Mouse (Mus musculus) hindbrain, postnatal 0 days (tissue): ENCODE measurements around the gene C1qtnf4. TPM values are rescaled to one million over a fixed set of nuclear protein-coding genes. Genes with fewer than 3 reads are reported as not detected.

ENCODE experiments used
- ATAC-seq: fragments of 200-750 bp; cut with Nextera tagmentation; 2 replicates; pipeline ENCODE4 v1.8.0; 2017; ENCODE audit warnings: mild to moderate bottlenecking, moderate TSS enrichment, moderate library complexity
- DNase-seq: peaks from one replicate; pipeline ENCODE4 v3.0.0-alpha.2; 2015; ENCODE audit warnings: low spot score
- H3K27ac ChIP-seq: fragments of 300-500 bp; sonication (generic); 2 replicates; pipeline ENCODE4 v1.5.1; 2014; ENCODE audit warnings: mild to moderate bottlenecking
- H3K27me3 ChIP-seq: fragments of 300-500 bp; sonication (generic); 2 replicates; pipeline ENCODE4 v1.6.1; 2014; ENCODE audit warnings: low read length, mixed read lengths; ENCODE audit not compliant: insufficient read depth
- H3K36me3 ChIP-seq: fragments of 300-500 bp; sonication (generic); 2 replicates; pipeline ENCODE4 v1.6.1; 2014; ENCODE audit warnings: low read length, mixed read lengths; ENCODE audit not compliant: insufficient read depth
- H3K4me1 ChIP-seq: fragments of 300-500 bp; sonication (generic); 2 replicates; pipeline ENCODE4 v1.6.1; 2014; ENCODE audit warnings: antibody characterized with exemption, low read length, mixed read lengths; ENCODE audit not compliant: insufficient read depth
- H3K4me2 ChIP-seq: fragments of 300-500 bp; sonication (generic); 2 replicates; pipeline ENCODE4 v1.6.1; 2014; ENCODE audit warnings: low read depth, mild to moderate bottlenecking, low read length, moderate library complexity, mixed read lengths
- H3K4me3 ChIP-seq: fragments of 300-500 bp; sonication (generic); 2 replicates; pipeline ENCODE4 v1.5.1; 2014; ENCODE audit warnings: low read length
- H3K9ac ChIP-seq: fragments of 300-500 bp; sonication (generic); replicated peaks from 2 replicates; pipeline ENCODE4 v1.6.1; 2014; ENCODE audit warnings: mild to moderate bottlenecking, low read length, moderate library complexity, mixed read lengths
- H3K9me3 ChIP-seq: fragments of 300-500 bp; sonication (generic); 2 replicates; pipeline ENCODE4 v1.6.1; 2016; ENCODE audit warnings: low read length, mixed read lengths
- CTCF ChIP-seq: IDR thresholded peaks from 2 replicates; pipeline ENCODE4 v1.5.1; 2016; ENCODE audit warnings: antibody characterized with exemption, control low read depth, low read depth
- WGBS: fragments of 180-500 bp; shearing (Covaris S2); extraction: QIAGEN DNeasy Blood & Tissue Kit; methylation state at CpG from one replicate; pipeline ENCODE4 v1.1.7; 2014; 5-methylcytosine and 5-hydroxymethylcytosine counted together
- polyA plus RNA-seq: library from polyadenylated mRNA; unstranded; fragments of >200 nt; fragmentation: Nextera tagmentation; extraction: Ambion mirVana; gene quantifications from 2 replicates; pipeline ENCODE4 v1.2.1, GENCODE M21; 2015
- total RNA-seq: library from RNA; depleted of rRNA; stranded (reverse); fragments of >200 nt; gene quantifications from 2 replicates; pipeline ENCODE4 v1.2.3, GENCODE M21; 2014

Gene C1qtnf4
- total and polyA plus RNA-seq, 2 experiments from 2014 or later, result 228 to 552 TPM

DNA sequence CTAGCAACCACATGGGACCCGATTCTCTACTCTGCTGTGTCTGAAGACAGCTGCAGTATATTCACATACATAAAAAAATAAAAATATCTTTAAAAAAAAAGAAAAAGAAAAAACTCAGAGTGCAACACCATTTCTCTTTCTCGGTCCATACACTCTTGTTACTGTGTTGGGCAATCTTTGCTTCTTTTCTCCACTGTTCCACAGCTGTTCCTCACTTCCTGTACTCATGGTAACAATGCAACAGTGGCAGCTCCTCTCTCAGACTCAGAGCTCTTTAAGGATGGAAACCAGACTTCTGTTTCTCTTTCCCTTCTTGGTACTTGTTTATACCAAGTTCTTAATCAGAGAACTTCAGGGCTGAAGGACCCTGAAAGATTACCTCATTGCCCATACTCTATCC is 17.7 kb downstream of the C1qtnf4 start:
- peaks cover 13% of the 10 kb centered on the region for H3K36me3 ChIP-seq
- no peak for ATAC-seq

DNA sequence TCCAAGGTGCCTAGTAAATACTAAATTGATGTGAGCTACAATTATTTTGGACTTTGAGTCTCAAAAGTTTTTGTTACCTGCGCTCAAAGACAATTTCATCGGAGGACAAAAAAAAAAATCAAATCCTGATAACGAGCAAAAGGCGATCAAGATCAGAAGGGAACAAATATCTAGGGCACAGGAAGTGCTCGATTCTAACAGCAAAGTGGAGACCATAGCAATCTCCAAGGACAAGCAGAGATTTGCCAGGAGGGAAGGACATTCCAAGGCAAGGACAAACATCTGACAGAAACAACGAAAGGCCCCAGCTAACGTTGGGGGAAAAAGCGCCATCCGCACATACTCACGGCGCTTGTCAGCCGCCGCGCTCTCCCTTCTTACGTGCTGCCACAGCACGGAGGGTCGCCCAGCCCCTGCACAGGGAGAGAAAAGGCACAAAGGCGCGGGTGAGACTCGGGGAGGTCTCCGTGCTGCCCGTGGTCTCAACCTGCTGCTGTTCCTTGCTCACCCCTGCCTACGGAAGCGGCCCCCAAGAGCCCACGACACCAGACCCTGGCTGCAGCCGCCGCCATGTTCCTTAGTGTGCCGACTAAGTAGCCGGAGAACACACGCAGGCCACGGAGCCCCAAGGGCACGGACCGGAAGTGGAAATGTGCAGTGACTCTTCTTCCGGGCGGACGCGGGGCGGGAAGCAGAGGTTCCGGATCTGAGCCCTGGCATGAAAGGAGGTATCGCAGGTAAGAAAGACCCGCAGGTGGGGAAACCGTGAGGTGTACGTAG is 18.6 kb downstream of the C1qtnf4 start, which contains the start of the genes Kbtbd4 and Ndufs3:
Gene Kbtbd4 (plus strand): TSS at position 665 of the 780 bp plus-strand sequence.
Gene Ndufs3 (minus strand): TSS at position 752 of the 780 bp plus-strand sequence.
- ATAC-seq, result peak; percentile 95
- TF ChIP-seq CTCF, result 0 out of 2 replicates have a peak, but pooled peaks have one; percentile 2
- peak; percentile 96 for DNase-seq
- WGBS, result under 1% methylated on average over 42 of the region's 43 CpGs
- peaks cover 14% of the 10 kb centered on the region; the same call in 1 of the 2 replicates for H3K4me1 ChIP-seq
- H3K4me2 ChIP-seq, result peak within 1 kb of the TSS; percentile 74
- no peaks in the 10 kb centered on the region for H3K27me3 ChIP-seq
- peak within 1 kb of the TSS; percentile 97 for H3K27ac ChIP-seq
- H3K9ac ChIP-seq, result peak within 1 kb of the TSS; percentile 87
- H3K36me3 ChIP-seq, result peaks cover 13% of the 10 kb centered on the region
- no peaks in the 10 kb centered on the region for H3K9me3 ChIP-seq
- peak within 1 kb of the TSS; percentile 80 for H3K4me3 ChIP-seq

More for the DNA sequence above, 17.7 kb downstream of the C1qtnf4 start:
- WGBS, result 91% methylated on average over 2 of the region's 2 CpGs
- Histone ChIP-seq H3K9me3 (no peaks in the 10 kb centered on the region), H3K4me2 (peak overlapping the region; percentile 74), H3K4me3 (peak overlapping the region; percentile 80), H3K27ac (peak overlapping the region; percentile 97; the same call in 1 of the 2 replicates), H3K9ac (peak overlapping the region; percentile 87), H3K27me3 (no peaks in the 10 kb centered on the region), H3K4me1 (peaks cover 14% of the 10 kb centered on the region; the same call in 1 of the 2 replicates)
- TF ChIP-seq CTCF, result no peak
- no peak for DNase-seq

DNA sequence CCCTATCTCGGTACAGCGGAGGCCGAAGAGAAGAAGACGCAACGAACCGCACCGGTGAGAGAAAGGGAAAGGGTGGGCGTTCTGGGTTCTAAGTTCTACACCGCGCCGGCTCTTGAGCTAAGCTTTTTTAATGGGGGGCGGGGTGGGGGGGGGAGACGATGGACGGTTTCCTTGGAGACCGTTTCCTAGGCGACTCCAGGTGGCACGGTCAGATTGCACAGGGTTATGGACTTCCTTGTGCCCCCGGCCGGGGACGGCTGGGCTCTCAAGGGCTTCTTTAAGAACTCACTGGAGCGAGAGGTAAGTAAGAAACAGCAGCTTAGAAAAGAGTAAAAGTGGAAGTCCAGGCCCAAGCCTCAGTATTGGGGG is 19.2 kb downstream of the C1qtnf4 start:
- Histone ChIP-seq H3K4me2 (peak overlapping the region; percentile 74), H3K27me3 (no peaks in the 10 kb centered on the region), H3K27ac (peak overlapping the region; percentile 97), H3K9me3 (no peaks in the 10 kb centered on the region), H3K4me1 (peaks cover 14% of the 10 kb centered on the region; the same call in 1 of the 2 replicates), H3K36me3 (peaks cover 19% of the 10 kb centered on the region), H3K9ac (peak overlapping the region; percentile 87), H3K4me3 (peak overlapping the region; percentile 80)
- no peak for TF ChIP-seq CTCF
- DNase-seq (peak; percentile 54), ATAC-seq (peak; percentile 84)
- WGBS, result under 1% methylated on average over 21 of the region's 21 CpGs

DNA sequence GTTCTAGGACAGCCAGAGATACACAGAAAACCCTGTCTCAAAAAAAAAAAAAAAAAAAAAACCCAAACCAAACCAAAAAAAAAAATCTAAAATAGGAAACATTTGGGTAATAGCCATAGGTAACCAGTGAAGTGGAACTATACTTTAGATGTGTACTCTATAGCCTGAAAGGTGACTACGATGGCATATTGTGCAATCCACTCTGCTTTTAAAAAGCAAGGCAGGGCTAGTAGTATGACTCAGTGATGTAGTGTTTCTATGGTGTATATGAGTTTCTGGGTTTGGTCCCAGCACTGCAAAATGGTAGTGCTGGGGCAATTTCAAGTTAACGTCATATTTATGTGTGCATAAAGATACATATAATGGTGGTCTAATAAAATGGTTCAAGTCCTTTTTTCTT is 21.1 kb downstream of the C1qtnf4 start:
- WGBS, result 98% methylated on average over 2 of the region's 2 CpGs
- H3K36me3 ChIP-seq, result peaks cover 32% of the 10 kb centered on the region

DNA sequence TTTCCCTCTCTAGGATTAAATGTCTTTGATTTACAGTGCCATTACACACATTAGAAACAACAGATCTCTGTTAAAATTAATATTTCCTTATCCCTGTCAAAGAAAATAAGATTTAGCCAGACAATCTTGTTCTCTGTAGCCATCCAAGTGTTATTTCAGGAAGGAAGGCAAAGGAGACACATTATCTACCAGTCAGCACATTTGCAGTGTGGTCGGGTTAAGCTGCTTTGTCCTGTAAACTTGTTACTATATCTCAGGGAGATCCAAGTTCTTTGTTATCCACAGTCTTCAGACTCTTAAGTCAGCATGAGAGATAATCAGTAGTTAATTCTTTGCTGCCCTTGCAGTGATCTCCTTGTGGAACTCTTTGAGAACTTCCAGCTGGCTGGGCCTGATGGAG is 25.2 kb downstream of the C1qtnf4 start:
- no peak overlapping the region for H3K4me3 ChIP-seq
- no peak for DNase-seq
- no peaks in the 10 kb centered on the region for H3K27me3 ChIP-seq
- WGBS, result 86% methylated on average over 1 of the region's 1 CpGs
- no peak overlapping the region for H3K4me2 ChIP-seq
- H3K9ac ChIP-seq, result no peak overlapping the region
- H3K4me1 ChIP-seq, result no peaks in the 10 kb centered on the region
- ATAC-seq, result no peak
- H3K36me3 ChIP-seq, result peaks cover 38% of the 10 kb centered on the region
- no peaks in the 10 kb centered on the region for H3K9me3 ChIP-seq
- no peak for TF ChIP-seq CTCF
- H3K27ac ChIP-seq, result no peak overlapping the region

More for the DNA sequence above, 21.1 kb downstream of the C1qtnf4 start:
- peaks cover 14% of the 10 kb centered on the region; the same call in 1 of the 2 replicates for H3K4me1 ChIP-seq
- no peak overlapping the region for H3K4me2 ChIP-seq
- H3K27me3 ChIP-seq, result no peaks in the 10 kb centered on the region
- DNase-seq (no peak), ATAC-seq (no peak)
- H3K27ac ChIP-seq, result no peak overlapping the region
- no peaks in the 10 kb centered on the region for H3K9me3 ChIP-seq
- H3K4me3 ChIP-seq, result no peak overlapping the region
- TF ChIP-seq CTCF, result no peak
- H3K9ac ChIP-seq, result no peak overlapping the region

DNA sequence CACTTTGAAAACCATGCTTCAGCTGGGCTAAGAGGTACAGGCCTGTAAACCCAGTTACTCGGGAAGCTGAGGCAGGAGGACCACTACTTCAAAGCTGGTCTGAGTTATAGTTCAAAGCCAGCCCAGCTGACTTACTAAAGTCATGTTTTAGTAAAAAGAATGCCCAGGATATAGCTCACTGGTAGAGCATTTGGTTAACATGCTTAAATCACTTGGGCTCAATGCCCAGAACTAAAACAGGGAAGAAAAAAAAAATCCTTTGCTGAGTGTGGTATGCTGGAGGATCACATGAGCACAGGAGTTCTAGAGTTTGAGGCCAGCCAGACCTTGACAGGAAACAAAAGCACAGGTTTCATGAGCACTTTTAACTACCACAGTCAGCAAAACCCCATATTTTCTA is 26.0 kb downstream of the C1qtnf4 start:
- Histone ChIP-seq H3K9me3 (no peaks in the 10 kb centered on the region), H3K4me1 (no peaks in the 10 kb centered on the region; the same call in 1 of the 2 replicates), H3K36me3 (peaks cover 38% of the 10 kb centered on the region)

More for the DNA sequence above, 26.0 kb downstream of the C1qtnf4 start:
- no peaks in the 10 kb centered on the region for H3K27me3 ChIP-seq
- WGBS, result 84% methylated on average over 1 of the region's 1 CpGs
- H3K4me3 ChIP-seq, result no peak overlapping the region
- TF ChIP-seq CTCF, result no peak
- DNase-seq, result no peak
- ATAC-seq, result no peak
- no peak overlapping the region for H3K4me2 ChIP-seq
- H3K27ac ChIP-seq, result no peak overlapping the region
- H3K9ac ChIP-seq, result no peak overlapping the region
